Mouse (Mus musculus) MEL (cell line): Measurements from ENCODE around the gene Slc10a6.

Source experiments
- CTCF ChIP-seq, 3 experiments: IDR thresholded peaks in 2 of 3; conservative IDR thresholded peaks in 1 of 3; 2 replicates each; pipeline ENCODE4 v1.5.1; 2011 to 2012; ENCODE audit warnings: low read length in 3 of 3, low read depth in 2 of 3, mild to moderate bottlenecking in 2 of 3, improper control_type of control experiment in 1 of 3, inconsistent platforms in 1 of 3, mixed read lengths in 1 of 3, moderate library complexity in 1 of 3; ENCODE audit not compliant: control insufficient read depth in 1 of 3, insufficient read depth in 1 of 3, poor library complexity in 1 of 3, severe bottlenecking in 1 of 3
- GABPA ChIP-seq: IDR thresholded peaks from 2 replicates; pipeline ENCODE4 v1.6.1; 2012; ENCODE audit warnings: low read depth, mild to moderate bottlenecking, inconsistent platforms, low read length, improper control_type of control experiment, moderate library complexity
- GATA1 ChIP-seq: IDR thresholded peaks from 2 replicates; pipeline ENCODE4 v1.6.1; 2011; ENCODE audit warnings: low read depth, low read length, improper control_type of control experiment
- POLR2A ChIP-seq, 2 experiments: IDR thresholded peaks; 2 replicates each; pipeline ENCODE4 v1.6.1; 2011 to 2012; ENCODE audit warnings: low read length in 2 of 2, mild to moderate bottlenecking in 2 of 2, control low read depth in 1 of 2, improper control_type of control experiment in 1 of 2, low read depth in 1 of 2, moderate library complexity in 1 of 2; ENCODE audit not compliant: control insufficient read depth in 1 of 2, insufficient read depth in 1 of 2, poor library complexity in 1 of 2

- TF ChIP-seq POLR2A (IDR thresholded peaks at IDR 0.05; ENCODE audit: control insufficient read depth in 1 of 2, insufficient read depth in 1 of 2, low read depth in 1 of 2, low read length in 2 of 2, poor library complexity in 1 of 2) (no peak), CTCF (IDR thresholded peaks at IDR 0.05 in 2 of 3, conservative IDR thresholded peaks at IDR 0.05 in 1 of 3; ENCODE audit: control insufficient read depth in 1 of 3, insufficient read depth in 1 of 3, low read depth in 2 of 3, low read length in 3 of 3, poor library complexity in 1 of 3, severe bottlenecking in 1 of 3) (no peak; a peak in 1 of 6 replicates), GABPA (no peak), GATA1 (no peak)
Measured at GRCm38 (mm10) chr5:103579680-103580420, 49.4 kb downstream of the Slc10a6 start.
